Mouse (Mus musculus) heart, embryonic 12.5 days (tissue): Measurements from ENCODE around the gene Cntn4. TPM values are rescaled to one million over a fixed set of nuclear protein-coding genes. Genes with fewer than 3 reads are reported as not detected.

Experiments used
- ATAC-seq: fragments of 200-750 bp; cut with Nextera tagmentation; 2 replicates; pipeline ENCODE4 v1.8.0; 2017; ENCODE audit warnings: moderate TSS enrichment, moderate library complexity; ENCODE audit not compliant: insufficient number of reproducible peaks, low FRiP score
- H3K27ac ChIP-seq: fragments of 300-500 bp; sonication (generic); 2 replicates; pipeline ENCODE4 v1.5.1; 2016; ENCODE audit warnings: mild to moderate bottlenecking, moderate library complexity; ENCODE audit not compliant: poor library complexity, severe bottlenecking
- H3K27me3 ChIP-seq: fragments of 300-500 bp; sonication (generic); replicated peaks from 2 replicates; pipeline ENCODE4 v1.6.1; 2016; ENCODE audit warnings: mild to moderate bottlenecking, moderate library complexity
- H3K36me3 ChIP-seq: fragments of 300-500 bp; sonication (generic); 2 replicates; pipeline ENCODE4 v1.6.1; 2016; ENCODE audit warnings: mild to moderate bottlenecking, moderate library complexity
- H3K4me1 ChIP-seq: fragments of 300-500 bp; sonication (generic); replicated peaks from 2 replicates; pipeline ENCODE4 v1.6.1; 2016; ENCODE audit warnings: mild to moderate bottlenecking
- H3K4me2 ChIP-seq: fragments of 300-500 bp; sonication (generic); 2 replicates; pipeline ENCODE4 v1.6.1; 2016; ENCODE audit warnings: mild to moderate bottlenecking, moderate library complexity
- H3K4me3 ChIP-seq: fragments of 300-500 bp; sonication (generic); 2 replicates; pipeline ENCODE4 v1.5.1; 2016; ENCODE audit warnings: mild to moderate bottlenecking
- H3K9ac ChIP-seq: fragments of 300-500 bp; sonication (generic); 2 replicates; pipeline ENCODE4 v1.6.1; 2016; ENCODE audit warnings: mild to moderate bottlenecking, moderate library complexity
- H3K9me3 ChIP-seq: fragments of 300-500 bp; sonication (generic); replicated peaks from 2 replicates; pipeline ENCODE4 v1.6.1; 2016; ENCODE audit warnings: mild to moderate bottlenecking, moderate library complexity
- WGBS: fragments of 180-500 bp; shearing (Covaris S2); methylation state at CpG from one replicate; pipeline ENCODE4 v1.1.7; 2016; 5-methylcytosine and 5-hydroxymethylcytosine counted together
- polyA plus RNA-seq: library from polyadenylated mRNA; unstranded; fragments of >200 nt; fragmentation: Nextera tagmentation; extraction: Ambion mirVana; gene quantifications from 2 replicates; pipeline ENCODE4 v1.2.1, GENCODE M21; 2016

Cntn4 gene
- polyA plus RNA-seq, 1 experiment from 2014 or later, result 1.9 TPM

DNA sequence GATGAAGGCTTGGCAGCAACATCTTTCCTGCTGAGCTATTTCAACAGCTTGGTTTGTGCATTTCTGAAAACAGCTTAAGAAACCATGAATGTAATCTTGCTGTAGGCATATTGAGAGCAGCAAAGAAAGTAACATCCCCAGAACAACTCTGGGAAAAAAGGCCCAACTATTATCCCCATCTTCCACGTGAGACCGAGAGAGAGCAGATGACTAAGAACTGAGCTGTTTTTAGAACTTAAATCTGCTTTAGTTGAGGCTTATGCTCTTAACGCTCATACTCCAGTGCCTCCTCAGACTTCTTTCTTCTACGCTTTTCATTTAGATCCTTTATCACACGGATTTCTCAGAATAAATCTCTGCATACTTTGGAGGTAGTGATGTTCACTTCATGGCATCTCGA lies 784.9 kb downstream of the Cntn4 start:
- no peaks in the 10 kb centered on the region for H3K36me3 ChIP-seq
- no peak for ATAC-seq
- no peak overlapping the region for H3K4me2 ChIP-seq
- 79% methylated on average over 6 of the region's 6 CpGs for WGBS
- no peaks in the 10 kb centered on the region for H3K27me3 ChIP-seq
- no peak overlapping the region for H3K9ac ChIP-seq
- H3K9me3 ChIP-seq, result no peaks in the 10 kb centered on the region
- no peak overlapping the region for H3K27ac ChIP-seq
- 0 out of 2 replicates have a peak, but pooled peaks cover 3% of the 10 kb centered on the region for H3K4me1 ChIP-seq
- H3K4me3 ChIP-seq, result no peak overlapping the region

DNA sequence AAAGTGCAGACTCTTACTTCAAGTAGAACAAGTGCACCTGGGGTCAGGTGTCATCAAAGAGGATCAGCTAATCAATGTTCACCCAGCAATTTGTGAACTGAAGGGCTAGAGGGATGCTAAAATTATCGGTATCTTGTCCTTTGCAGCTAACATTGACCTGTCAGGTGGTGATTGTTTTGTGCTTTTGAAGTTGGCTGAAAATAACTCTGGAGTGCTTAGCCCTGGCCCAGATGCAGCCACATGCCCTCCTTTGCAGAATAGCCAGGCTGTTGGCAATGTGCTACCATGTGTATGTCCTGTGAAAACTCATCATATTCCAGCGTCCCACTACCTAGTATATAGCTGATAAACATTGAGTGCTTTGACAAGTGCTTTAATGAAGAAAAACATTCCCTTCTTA lies 786.4 kb downstream of the Cntn4 start:
- Histone ChIP-seq H3K27ac (no peak overlapping the region), H3K9me3 (no peaks in the 10 kb centered on the region), H3K4me1 (0 out of 2 replicates have a peak, but pooled peaks cover 3% of the 10 kb centered on the region), H3K4me3 (no peak overlapping the region), H3K9ac (no peak overlapping the region), H3K4me2 (no peak overlapping the region), H3K36me3 (no peaks in the 10 kb centered on the region), H3K27me3 (no peaks in the 10 kb centered on the region)
- 44% methylated on average over 2 of the region's 2 CpGs for WGBS
- ATAC-seq, result no peak

DNA sequence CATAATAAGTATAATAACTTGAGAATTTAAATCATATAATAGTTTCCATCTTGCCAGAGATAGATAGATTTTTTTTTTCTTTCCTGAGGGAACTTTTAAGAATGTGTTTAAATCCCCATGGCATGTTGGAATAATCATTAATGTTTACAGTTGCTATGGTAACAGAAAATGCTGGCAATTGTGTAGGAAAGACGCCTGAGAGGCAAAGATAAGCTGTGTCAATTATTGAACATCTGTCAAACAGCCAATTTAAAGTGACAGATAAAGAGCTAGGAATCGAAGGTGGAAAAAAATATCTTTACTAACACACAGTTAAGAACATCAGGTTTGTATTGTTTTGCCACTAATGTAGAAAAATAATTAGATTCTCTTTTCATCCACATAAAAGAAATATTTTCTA lies 788.3 kb downstream of the Cntn4 start:
- no peak overlapping the region for H3K27ac ChIP-seq
- no peak overlapping the region for H3K4me2 ChIP-seq
- ATAC-seq, result no peak
- H3K9ac ChIP-seq, result no peak overlapping the region
- H3K36me3 ChIP-seq, result no peaks in the 10 kb centered on the region
- WGBS, result 19% methylated on average over 2 of the region's 2 CpGs
- H3K4me1 ChIP-seq, result 0 out of 2 replicates have a peak, but pooled peaks cover 3% of the 10 kb centered on the region
- no peaks in the 10 kb centered on the region for H3K27me3 ChIP-seq
- no peak overlapping the region for H3K4me3 ChIP-seq
- H3K9me3 ChIP-seq, result no peaks in the 10 kb centered on the region

DNA sequence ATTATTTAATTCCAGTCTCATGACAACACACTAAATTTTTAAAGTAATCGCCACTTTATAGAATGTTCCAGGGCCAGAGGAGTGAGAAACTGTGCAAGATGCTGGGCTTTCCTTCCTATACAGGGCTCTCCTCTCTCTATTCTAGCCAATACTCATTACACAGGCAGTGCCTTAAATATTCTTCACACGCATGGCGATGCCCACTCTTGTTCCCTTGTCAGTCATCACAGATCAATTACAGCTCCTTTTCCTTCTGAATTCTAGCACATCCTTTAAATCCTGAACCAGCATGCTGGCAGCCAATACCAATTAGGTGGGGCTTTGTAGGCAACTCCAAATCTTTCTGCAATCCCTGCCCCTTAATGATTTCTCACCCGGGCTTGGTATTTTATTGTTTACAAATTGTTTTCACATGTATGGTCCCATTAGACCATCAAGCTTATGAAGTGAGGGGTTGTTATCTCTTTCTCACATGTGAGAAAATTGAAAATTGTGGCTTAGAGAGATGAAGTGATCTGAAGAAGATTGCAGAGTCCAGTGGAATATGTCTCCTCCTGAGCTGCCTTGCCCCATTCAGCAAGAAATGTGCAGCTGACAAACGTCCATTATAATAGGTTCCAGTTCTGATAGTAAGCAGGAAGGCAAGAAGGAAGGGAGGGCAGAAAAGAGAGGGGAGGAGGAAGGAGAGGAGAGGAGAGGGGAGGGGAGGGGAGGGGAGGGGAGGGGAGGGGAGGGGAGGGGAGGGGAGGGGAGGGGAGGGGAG lies 789.0 kb downstream of the Cntn4 start:
- Histone ChIP-seq H3K36me3 (no peaks in the 10 kb centered on the region), H3K9ac (no peak overlapping the region), H3K4me2 (no peak overlapping the region), H3K4me1 (0 out of 2 replicates have a peak, but pooled peaks cover 3% of the 10 kb centered on the region), H3K9me3 (no peaks in the 10 kb centered on the region), H3K27me3 (no peaks in the 10 kb centered on the region), H3K4me3 (no peak overlapping the region), H3K27ac (no peak overlapping the region)
- ATAC-seq, result no peak
- WGBS, result 67% methylated on average over 5 of the region's 5 CpGs

DNA sequence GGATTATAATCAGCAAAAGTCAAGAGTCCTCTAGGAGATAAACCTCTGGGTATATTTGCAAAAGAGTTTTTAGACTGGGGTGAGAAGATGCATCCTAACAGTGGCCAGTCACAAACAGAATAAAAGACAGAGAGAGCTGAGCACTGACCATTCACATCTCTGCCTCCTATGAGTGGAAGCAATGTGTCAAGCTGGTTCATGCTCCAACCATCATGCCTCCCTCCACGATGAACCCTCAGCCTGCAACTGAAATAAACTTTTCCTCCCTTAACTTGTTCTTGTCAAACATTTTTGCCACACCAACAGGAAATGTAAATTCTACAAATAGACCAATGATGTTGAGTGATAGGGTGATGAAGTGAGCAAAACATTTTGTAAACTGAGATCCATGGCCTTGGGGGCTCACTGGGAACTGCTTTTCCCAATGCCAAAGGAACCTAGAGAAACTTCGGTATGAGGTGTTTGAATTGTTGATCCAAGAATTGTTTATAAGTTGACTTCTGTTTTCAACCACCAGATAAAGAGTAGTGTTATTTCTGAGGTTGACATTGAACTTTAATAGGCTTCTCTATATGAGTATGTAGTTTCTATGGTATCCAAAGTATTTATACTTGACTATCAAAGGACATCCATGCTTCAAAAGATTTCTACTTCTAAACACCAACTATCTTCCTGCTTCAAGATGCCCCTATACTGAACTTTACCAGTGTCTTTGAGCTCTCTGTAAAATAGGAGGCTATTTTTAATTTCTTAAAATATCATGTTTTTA lies 794.6 kb downstream of the Cntn4 start:
- no peak overlapping the region for H3K4me2 ChIP-seq
- WGBS, result 69% methylated on average over 2 of the region's 2 CpGs
- H3K4me1 ChIP-seq, result no peaks in the 10 kb centered on the region
- no peak overlapping the region for H3K4me3 ChIP-seq
- no peaks in the 10 kb centered on the region for H3K27me3 ChIP-seq
- no peaks in the 10 kb centered on the region for H3K9me3 ChIP-seq
- ATAC-seq, result no peak
- no peak overlapping the region for H3K9ac ChIP-seq
- no peak overlapping the region for H3K27ac ChIP-seq
- H3K36me3 ChIP-seq, result no peaks in the 10 kb centered on the region

DNA sequence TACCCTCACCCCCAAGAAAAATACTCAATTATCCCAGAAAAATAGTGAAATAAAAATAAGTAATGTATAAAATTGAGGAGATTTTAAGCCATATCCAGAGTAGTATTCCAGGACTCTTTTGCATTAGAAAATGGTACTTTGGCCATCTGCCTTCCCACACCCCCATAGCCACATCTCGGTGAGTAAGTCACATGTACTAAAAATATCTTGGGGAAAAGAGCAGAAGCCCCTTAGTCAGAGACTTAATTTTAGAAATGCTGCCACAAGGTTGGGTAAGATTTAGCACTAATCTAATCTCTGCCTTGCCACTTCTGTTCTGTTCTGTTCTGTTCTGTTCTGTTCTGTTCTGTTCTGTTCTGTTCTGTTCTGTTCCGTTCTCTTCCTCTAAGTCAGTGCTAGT lies 796.4 kb downstream of the Cntn4 start:
- no peak for ATAC-seq
- Histone ChIP-seq H3K9ac (no peak overlapping the region), H3K4me2 (no peak overlapping the region), H3K4me3 (no peak overlapping the region), H3K36me3 (no peaks in the 10 kb centered on the region), H3K9me3 (no peaks in the 10 kb centered on the region), H3K4me1 (no peaks in the 10 kb centered on the region), H3K27ac (no peak overlapping the region), H3K27me3 (no peaks in the 10 kb centered on the region)
- 33% methylated on average over 2 of the region's 2 CpGs for WGBS

DNA sequence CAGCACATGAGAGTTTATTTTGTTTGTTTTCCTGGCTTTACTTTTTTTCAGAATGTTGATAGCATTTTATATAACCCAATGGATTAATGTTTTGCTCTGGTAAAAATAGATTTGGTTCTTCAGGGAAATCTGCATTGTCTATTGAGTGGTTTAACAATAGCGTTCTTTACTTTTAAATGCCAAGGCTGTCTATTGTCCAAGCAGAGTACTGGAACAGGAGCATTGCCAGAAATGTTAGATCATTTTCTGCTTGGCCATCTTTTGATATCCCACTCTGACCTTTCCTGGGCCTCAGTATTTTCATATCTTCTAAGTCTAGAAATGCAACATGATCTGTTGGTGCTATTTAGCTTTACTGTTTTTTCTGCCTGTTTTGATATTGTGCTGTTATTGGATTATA lies 804.1 kb downstream of the Cntn4 start:
- WGBS, result 88% methylated on average over 1 of the region's 1 CpGs
- no peak overlapping the region for H3K9ac ChIP-seq

DNA sequence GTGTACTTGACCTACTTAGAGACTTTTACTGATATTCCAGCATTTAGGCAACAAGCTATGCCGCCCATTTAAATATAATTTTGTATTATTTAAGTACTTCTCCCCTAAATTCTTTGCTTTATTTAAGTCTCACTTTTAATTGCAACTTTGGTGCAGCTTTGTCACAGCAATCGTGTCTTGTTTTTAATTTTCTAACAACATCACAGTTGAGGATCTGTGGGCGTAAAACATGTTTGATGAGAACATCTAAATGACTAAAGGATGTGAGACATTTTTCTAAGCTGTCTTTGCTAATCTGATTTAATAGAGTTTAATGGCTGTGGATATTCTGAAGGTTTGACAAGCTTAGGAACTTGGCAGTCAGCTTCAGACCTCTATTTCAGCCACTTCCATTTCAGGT lies 818.8 kb downstream of the Cntn4 start:
- H3K27ac ChIP-seq, result no peak overlapping the region
- no peak overlapping the region for H3K4me2 ChIP-seq
- no peaks in the 10 kb centered on the region for H3K36me3 ChIP-seq
- H3K27me3 ChIP-seq, result no peaks in the 10 kb centered on the region
- H3K9ac ChIP-seq, result no peak overlapping the region
- 76% methylated on average over 3 of the region's 3 CpGs for WGBS
- no peak for ATAC-seq
- no peaks in the 10 kb centered on the region for H3K9me3 ChIP-seq
- H3K4me3 ChIP-seq, result no peak overlapping the region
- no peaks in the 10 kb centered on the region for H3K4me1 ChIP-seq

More for the DNA sequence above, 804.1 kb downstream of the Cntn4 start:
- no peaks in the 10 kb centered on the region for H3K9me3 ChIP-seq
- H3K36me3 ChIP-seq, result no peaks in the 10 kb centered on the region
- no peaks in the 10 kb centered on the region for H3K27me3 ChIP-seq
- H3K4me2 ChIP-seq, result no peak overlapping the region
- no peaks in the 10 kb centered on the region for H3K4me1 ChIP-seq
- no peak overlapping the region for H3K27ac ChIP-seq
- no peak overlapping the region for H3K4me3 ChIP-seq
- no peak for ATAC-seq

DNA sequence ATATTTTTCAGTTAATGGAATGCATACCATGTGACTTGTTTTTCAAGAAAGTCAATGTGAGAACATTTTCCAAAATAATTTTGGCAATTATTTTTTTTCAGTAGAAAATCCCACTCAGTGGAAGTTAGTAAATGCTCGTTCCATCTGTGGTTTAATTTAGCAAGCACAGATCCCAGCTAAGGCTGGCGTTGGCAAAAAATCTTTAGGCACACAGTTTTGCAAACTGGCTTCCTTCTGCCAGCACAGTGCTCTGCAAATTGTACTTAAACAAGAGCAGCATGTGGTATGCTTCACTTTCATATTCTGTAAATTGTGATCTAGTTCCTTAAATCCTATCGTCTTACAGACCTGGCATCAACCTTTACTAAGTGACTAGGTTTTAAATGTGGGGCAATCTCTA lies 821.7 kb downstream of the Cntn4 start:
- no peaks in the 10 kb centered on the region for H3K27me3 ChIP-seq
- no peaks in the 10 kb centered on the region for H3K9me3 ChIP-seq
- no peaks in the 10 kb centered on the region for H3K4me1 ChIP-seq
- no peak overlapping the region for H3K27ac ChIP-seq
- no peak overlapping the region for H3K4me3 ChIP-seq
- no peak for ATAC-seq
- no peaks in the 10 kb centered on the region for H3K36me3 ChIP-seq
- H3K4me2 ChIP-seq, result no peak overlapping the region
- H3K9ac ChIP-seq, result no peak overlapping the region
- WGBS, result 83% methylated on average over 3 of the region's 3 CpGs

DNA sequence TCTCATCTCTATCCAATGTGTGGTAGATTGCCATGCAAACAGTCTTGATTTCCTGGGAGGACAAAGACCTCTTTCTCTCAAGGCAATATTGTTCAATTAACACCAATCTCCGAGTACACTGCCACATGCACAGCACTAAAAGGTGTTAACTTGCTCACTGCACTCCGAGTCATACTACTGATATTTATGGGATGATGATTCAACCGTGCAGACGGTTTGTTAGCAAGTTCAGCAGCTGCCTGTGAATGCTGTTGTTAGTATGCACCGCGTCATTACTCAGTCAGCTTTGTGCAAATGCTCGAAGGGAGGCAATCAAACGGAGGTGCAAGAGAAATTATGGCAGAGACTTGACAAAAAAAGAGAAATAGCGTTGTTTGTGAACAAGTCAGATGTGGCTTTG lies 826.5 kb downstream of the Cntn4 start:
- Histone ChIP-seq H3K27me3 (no peaks in the 10 kb centered on the region), H3K36me3 (no peaks in the 10 kb centered on the region), H3K4me3 (no peak overlapping the region), H3K4me2 (no peak overlapping the region), H3K9me3 (no peaks in the 10 kb centered on the region), H3K9ac (no peak overlapping the region), H3K27ac (no peak overlapping the region), H3K4me1 (peaks cover 5% of the 10 kb centered on the region; the same call in 1 of the 2 replicates)
- 58% methylated on average over 9 of the region's 9 CpGs for WGBS
- no peak for ATAC-seq

DNA sequence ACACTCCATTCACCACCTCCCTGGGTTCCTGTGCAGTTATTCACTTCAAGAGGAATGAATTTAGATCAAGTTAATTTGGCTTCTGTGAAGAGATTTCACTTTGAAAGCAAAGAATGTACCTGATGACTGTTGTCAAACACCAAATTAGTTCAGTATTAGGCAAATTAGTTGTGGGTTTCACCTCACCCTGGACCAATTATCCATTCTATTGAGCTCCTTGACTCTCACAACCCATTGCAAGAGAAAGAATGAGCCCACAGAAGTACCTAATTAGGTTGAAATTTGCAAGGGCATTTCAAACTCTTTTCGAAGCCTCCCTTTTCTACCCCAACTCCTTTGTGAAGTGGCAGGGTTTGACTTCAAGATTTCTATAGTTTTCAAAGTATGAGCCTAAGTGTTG lies 842.9 kb downstream of the Cntn4 start:
- H3K27me3 ChIP-seq, result no peaks in the 10 kb centered on the region
- no peak for ATAC-seq

More for the DNA sequence above, 842.9 kb downstream of the Cntn4 start:
- Histone ChIP-seq H3K36me3 (no peaks in the 10 kb centered on the region), H3K27ac (no peak overlapping the region), H3K4me3 (no peak overlapping the region), H3K9ac (no peak overlapping the region), H3K9me3 (no peaks in the 10 kb centered on the region), H3K4me2 (no peak overlapping the region), H3K4me1 (no peaks in the 10 kb centered on the region)
- 68% methylated on average over 1 of the region's 1 CpGs for WGBS
